In the genomic region with DNA sequence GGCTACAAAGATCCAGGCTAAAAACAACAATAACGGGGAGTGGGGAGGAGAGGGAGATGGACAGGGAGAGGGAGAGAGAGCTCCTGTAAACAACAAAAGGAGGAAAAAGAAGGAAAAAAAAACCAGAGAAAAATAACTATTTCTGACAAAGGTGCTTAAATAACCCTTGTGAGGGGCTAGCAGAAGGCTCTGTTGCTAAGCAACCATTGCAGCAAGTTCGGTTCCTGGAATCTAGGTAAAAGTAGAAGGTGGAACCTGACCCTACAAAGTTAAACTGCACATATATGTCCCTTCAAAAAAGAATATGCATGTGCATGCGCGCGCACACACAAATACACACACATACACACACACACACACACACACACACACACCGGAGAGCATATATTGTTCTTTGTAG, we compare ENCODE assay signal across 31 mouse cellular contexts. TPM values are rescaled to one million over a fixed set of nuclear protein-coding genes. Genes with fewer than 3 reads are reported as not detected.
DNase-seq lines count a peak whose midpoint lies in the region; ATAC-seq and TF ChIP-seq lines count a peak whose summit lies in the region.
"Had no signal": no experiment of that assay in that cellular context is flagged by ENCODE, and none has a peak within 500 bp of the region (broad histone marks: within the 10 kb centered on the region; RNA-seq: fewer than 3 reads in every experiment).

No protein-coding gene starts in this region.

- no peaks in the 10 kb centered on the region for H3K79me2 ChIP-seq in myocyte (ENCODE audit: control insufficient read depth, insufficient read depth)

- 77% methylated on average over 6 of the region's 6 CpGs for WGBS in limb, embryonic 13.5 days
- WGBS in limb, embryonic 10.5 days = 83% methylated on average over 6 of the region's 6 CpGs
- 74% methylated on average over 6 of the region's 6 CpGs for WGBS in midbrain, embryonic 16.5 days
- 79% methylated on average over 6 of the region's 6 CpGs for WGBS in midbrain, postnatal 0 days
- 85% methylated on average over 6 of the region's 6 CpGs for WGBS in liver, embryonic 13.5 days (ENCODE audit: insufficient replicate concordance)

- no peak overlapping the region for H3ac ChIP-seq in myocyte (ENCODE audit: control insufficient read depth, insufficient read length)

- no peak overlapping the region for H3K27ac ChIP-seq in limb, embryonic 13.5 days
- no peak overlapping the region for H3K27ac ChIP-seq in limb, embryonic 10.5 days
- peak overlapping the region; percentile 54; the same call in 1 of the 2 replicates for H3K27ac ChIP-seq in midbrain, embryonic 16.5 days (ENCODE audit: low read length)
- no peak overlapping the region for H3K27ac ChIP-seq in midbrain, postnatal 0 days (ENCODE audit: low read depth, low read length)
- peak overlapping the region; percentile 51; the same call in 1 of the 2 replicates for H3K27ac ChIP-seq in liver, embryonic 13.5 days
- H3K27ac ChIP-seq: embryonic facial prominence, embryonic 12.5 days; forebrain, embryonic 15.5 days; hindbrain, embryonic 12.5 days; hindbrain, postnatal 0 days; intestine, embryonic 15.5 days; lung, embryonic 15.5 days had no signal

- no peak for ATAC-seq in limb, embryonic 13.5 days (ENCODE audit: low FRiP score, low read depth)
- ATAC-seq in midbrain, embryonic 16.5 days = no peak
- ATAC-seq in midbrain, postnatal 0 days (ENCODE audit: low FRiP score) = no peak
- ATAC-seq in liver, embryonic 13.5 days (ENCODE audit: low read depth) = no peak
- no peak for ATAC-seq in monocyte, adult 5-6 weeks (replicated peaks; ENCODE audit: insufficient number of reproducible peaks, low FRiP score, low TSS enrichment, poor library complexity, severe bottlenecking)
- ATAC-seq: forebrain, embryonic 15.5 days; hindbrain, postnatal 0 days had no signal

- no peaks in the 10 kb centered on the region for H3K36me3 ChIP-seq in limb, embryonic 13.5 days
- no peaks in the 10 kb centered on the region for H3K36me3 ChIP-seq in limb, embryonic 10.5 days
- H3K36me3 ChIP-seq in midbrain, embryonic 16.5 days (ENCODE audit: control insufficient read depth, insufficient read depth, low read length) = no peaks in the 10 kb centered on the region
- H3K36me3 ChIP-seq in midbrain, postnatal 0 days (ENCODE audit: insufficient read depth, low read length) = no peaks in the 10 kb centered on the region
- no peaks in the 10 kb centered on the region for H3K36me3 ChIP-seq in liver, embryonic 13.5 days
- no peaks in the 10 kb centered on the region for H3K36me3 ChIP-seq in myocyte (ENCODE audit: control insufficient read depth, insufficient read depth)
- H3K36me3 ChIP-seq: forebrain, embryonic 15.5 days; hindbrain, embryonic 12.5 days; intestine, embryonic 15.5 days; lung, embryonic 15.5 days had no signal

- no peak overlapping the region for H3K9ac ChIP-seq in limb, embryonic 13.5 days
- H3K9ac ChIP-seq in midbrain, embryonic 16.5 days (ENCODE audit: low read depth, low read length) = no peak overlapping the region
- no peak overlapping the region for H3K9ac ChIP-seq in midbrain, postnatal 0 days (replicated peaks; ENCODE audit: low read length, poor library complexity, severe bottlenecking)
- 0 out of 2 replicates have a peak overlapping the region, but pooled peaks have one; percentile 43 for H3K9ac ChIP-seq in liver, embryonic 13.5 days
- H3K9ac ChIP-seq: embryonic facial prominence, embryonic 12.5 days had no signal

- no peak for TF ChIP-seq CTCF in midbrain, postnatal 0 days (IDR thresholded peaks at IDR 0.05)

- no peak overlapping the region for H3K4me3 ChIP-seq in limb, embryonic 13.5 days
- H3K4me3 ChIP-seq in limb, embryonic 10.5 days = no peak overlapping the region
- no peak overlapping the region for H3K4me3 ChIP-seq in midbrain, embryonic 16.5 days (ENCODE audit: low read depth, low read length)
- no peak overlapping the region for H3K4me3 ChIP-seq in midbrain, postnatal 0 days (ENCODE audit: low read depth, low read length)
- H3K4me3 ChIP-seq in liver, embryonic 13.5 days (replicated peaks) = no peak overlapping the region
- H3K4me3 ChIP-seq in myocyte = peak overlapping the region; percentile 49

- no peak for TF ChIP-seq POLR2A in myocyte (IDR thresholded peaks at IDR 0.05; ENCODE audit: insufficient read length, low read depth)

- H3K9me3 ChIP-seq in limb, embryonic 13.5 days = no peaks in the 10 kb centered on the region
- no peaks in the 10 kb centered on the region for H3K9me3 ChIP-seq in limb, embryonic 10.5 days (replicated peaks)
- no peaks in the 10 kb centered on the region for H3K9me3 ChIP-seq in midbrain, embryonic 16.5 days (replicated peaks; ENCODE audit: control insufficient read depth, low read length, poor library complexity, severe bottlenecking)
- no peaks in the 10 kb centered on the region for H3K9me3 ChIP-seq in midbrain, postnatal 0 days (ENCODE audit: low read length)
- H3K9me3 ChIP-seq in liver, embryonic 13.5 days (replicated peaks) = no peaks in the 10 kb centered on the region
- H3K9me3 ChIP-seq: embryonic facial prominence, embryonic 12.5 days; forebrain, embryonic 15.5 days; hindbrain, embryonic 12.5 days; intestine, embryonic 15.5 days; lung, embryonic 15.5 days had no signal

- peaks cover 4% of the 10 kb centered on the region; the same call in 1 of the 2 replicates for H3K27me3 ChIP-seq in limb, embryonic 13.5 days
- peaks cover 24% of the 10 kb centered on the region for H3K27me3 ChIP-seq in limb, embryonic 10.5 days (ENCODE audit: low read depth, poor library complexity, severe bottlenecking)
- H3K27me3 ChIP-seq in midbrain, embryonic 16.5 days (ENCODE audit: control insufficient read depth, insufficient read depth, low read depth, low read length) = peaks cover 5% of the 10 kb centered on the region; the same call in 1 of the 2 replicates
- H3K27me3 ChIP-seq in midbrain, postnatal 0 days (ENCODE audit: insufficient read depth, low read length) = no peaks in the 10 kb centered on the region
- peaks cover 10% of the 10 kb centered on the region; the same call in 1 of the 2 replicates for H3K27me3 ChIP-seq in liver, embryonic 13.5 days
- H3K27me3 ChIP-seq in myocyte (ENCODE audit: control insufficient read depth, insufficient read depth, insufficient read length) = no peaks in the 10 kb centered on the region
- H3K27me3 ChIP-seq: forebrain, embryonic 15.5 days; intestine, embryonic 15.5 days had no signal

- H3K4me2 ChIP-seq in limb, embryonic 13.5 days (replicated peaks) = peak overlapping the region; percentile 78; the same call in 1 of the 2 replicates
- peak overlapping the region; percentile 11 for H3K4me2 ChIP-seq in midbrain, embryonic 16.5 days (ENCODE audit: low read length)
- no peak overlapping the region for H3K4me2 ChIP-seq in midbrain, postnatal 0 days (ENCODE audit: low read depth, low read length, poor library complexity, severe bottlenecking)
- H3K4me2 ChIP-seq in liver, embryonic 13.5 days = peak overlapping the region; percentile 95
- H3K4me2 ChIP-seq in myocyte (ENCODE audit: low read depth) = no peak overlapping the region

- H3K4me1 ChIP-seq in limb, embryonic 13.5 days = peaks cover 17% of the 10 kb centered on the region
- peaks cover 20% of the 10 kb centered on the region for H3K4me1 ChIP-seq in limb, embryonic 10.5 days
- peaks cover 20% of the 10 kb centered on the region for H3K4me1 ChIP-seq in midbrain, embryonic 16.5 days (ENCODE audit: control insufficient read depth, insufficient read depth, low read length)
- peaks cover 18% of the 10 kb centered on the region; the same call in 1 of the 2 replicates for H3K4me1 ChIP-seq in midbrain, postnatal 0 days (ENCODE audit: insufficient read depth, low read length)
- H3K4me1 ChIP-seq in liver, embryonic 13.5 days (replicated peaks) = peaks cover 66% of the 10 kb centered on the region

- DNase-seq in limb, embryonic 10.5 days (ENCODE audit: low spot score) = no peak
- DNase-seq in midbrain, postnatal 0 days (ENCODE audit: low spot score) = no peak
- no peak for DNase-seq in liver, embryonic 13.5 days
- DNase-seq: adrenal gland, adult 2 months; adrenal gland, postnatal 36 days; B cell, adult 2 months; cerebellum, adult 8-10 months; cerebellum, postnatal 25 days; gastrocnemius, adult 2 months; gastrocnemius, postnatal 36 days; heart, adult 18-20 months; heart, postnatal 36 days; left cerebral cortex, postnatal 4 days; right cerebral cortex, postnatal 25 days; thymus, adult 18-20 months; thymus, postnatal 25 days had no signal

RNA-seq across cellular contexts. Expression of a gene that starts 5.3 kb away (rescaled TPM):
- 5.9 and 6.2 TPM in 2 replicates for polyA plus RNA-seq in limb, embryonic 13.5 days (2015; fragmentation: Nextera tagmentation; extraction: Ambion mirVana)
- polyA plus RNA-seq in limb, embryonic 10.5 days (2016; fragmentation: Nextera tagmentation; extraction: Ambion mirVana) = 1.6 and 2.6 TPM in 2 replicates
- polyA plus RNA-seq in midbrain, embryonic 16.5 days (2015; fragmentation: Nextera tagmentation; extraction: Ambion mirVana) = 18.2 and 20.9 TPM in 2 replicates
- total RNA-seq in midbrain, postnatal 0 days (2014; rRNA removed) = 2.3 and 3.2 TPM in 2 replicates
- polyA plus RNA-seq in midbrain, postnatal 0 days (2015; fragmentation: Nextera tagmentation; extraction: Ambion mirVana) = 28.3 and 29.5 TPM in 2 replicates
- polyA plus RNA-seq in liver, embryonic 13.5 days (2015; fragmentation: Nextera tagmentation; extraction: Ambion mirVana) = 0.31 and 0.34 TPM in 2 replicates
- polyA plus RNA-seq in myocyte (2012; fragmentation: generic; extraction: Trizol) = 0.12 TPM
- total RNA-seq in monocyte, adult 5-6 weeks (2017) = not detected in 3 replicates
- total RNA-seq: liver, adult 2 months had no signal
- polyA plus RNA-seq: liver, adult 2 months had no signal

RNA-seq across cellular contexts. Expression of a gene that starts 5.4 kb away (rescaled TPM):
- polyA plus RNA-seq in limb, embryonic 13.5 days (2015; fragmentation: Nextera tagmentation; extraction: Ambion mirVana) = 28.2 TPM in 2 replicates
- polyA plus RNA-seq in limb, embryonic 10.5 days (2016; fragmentation: Nextera tagmentation; extraction: Ambion mirVana) = 27.1 and 31.9 TPM in 2 replicates
- polyA plus RNA-seq in midbrain, embryonic 16.5 days (2015; fragmentation: Nextera tagmentation; extraction: Ambion mirVana) = 26.5 and 30.7 TPM in 2 replicates
- 32.2 and 33.4 TPM in 2 replicates for total RNA-seq in midbrain, postnatal 0 days (2014; rRNA removed)
- 31.3 and 31.6 TPM in 2 replicates for polyA plus RNA-seq in midbrain, postnatal 0 days (2015; fragmentation: Nextera tagmentation; extraction: Ambion mirVana)
- 19.9 and 21.5 TPM in 2 replicates for polyA plus RNA-seq in liver, embryonic 13.5 days (2015; fragmentation: Nextera tagmentation; extraction: Ambion mirVana)
- 34.7 TPM for polyA plus RNA-seq in myocyte (2012; fragmentation: generic; extraction: Trizol)
- 4.8 to 9.7 TPM (median 7.9 TPM) in 3 replicates for total RNA-seq in monocyte, adult 5-6 weeks (2017)

RNA-seq across cellular contexts. Expression of a gene that starts 17.8 kb away (rescaled TPM):
- 0.24 and 0.34 TPM in 2 replicates for polyA plus RNA-seq in limb, embryonic 13.5 days (2015; fragmentation: Nextera tagmentation; extraction: Ambion mirVana)
- polyA plus RNA-seq in limb, embryonic 10.5 days (2016; fragmentation: Nextera tagmentation; extraction: Ambion mirVana) = 0.09 and 0.14 TPM in 2 replicates
- polyA plus RNA-seq in midbrain, embryonic 16.5 days (2015; fragmentation: Nextera tagmentation; extraction: Ambion mirVana) = not detected in 2 replicates
- total RNA-seq in midbrain, postnatal 0 days (2014; rRNA removed) = 0.11 and 0.14 TPM in 2 replicates
- not detected in 2 replicates for polyA plus RNA-seq in midbrain, postnatal 0 days (2015; fragmentation: Nextera tagmentation; extraction: Ambion mirVana)
- 0.08 and 0.09 TPM in 2 replicates for polyA plus RNA-seq in liver, embryonic 13.5 days (2015; fragmentation: Nextera tagmentation; extraction: Ambion mirVana)
- polyA plus RNA-seq in myocyte (2012; fragmentation: generic; extraction: Trizol) = 11.5 TPM
- total RNA-seq in monocyte, adult 5-6 weeks (2017) = 7.5 to 10.6 TPM (median 9.6 TPM) in 3 replicates
- polyA plus RNA-seq: forebrain, embryonic 15.5 days; hindbrain, embryonic 12.5 days; hindbrain, postnatal 0 days; midbrain, embryonic 11.5 days; neural tube, embryonic 14.5 days had no signal

RNA-seq across cellular contexts. Expression of a gene that starts 43.6 kb away (rescaled TPM):
- polyA plus RNA-seq in limb, embryonic 13.5 days (2015; fragmentation: Nextera tagmentation; extraction: Ambion mirVana) = 7.9 and 10.2 TPM in 2 replicates
- 1.5 and 2.2 TPM in 2 replicates for polyA plus RNA-seq in limb, embryonic 10.5 days (2016; fragmentation: Nextera tagmentation; extraction: Ambion mirVana)
- polyA plus RNA-seq in midbrain, embryonic 16.5 days (2015; fragmentation: Nextera tagmentation; extraction: Ambion mirVana) = 0.36 and 0.45 TPM in 2 replicates
- total RNA-seq in midbrain, postnatal 0 days (2014; rRNA removed) = 0.99 and 1.5 TPM in 2 replicates
- polyA plus RNA-seq in midbrain, postnatal 0 days (2015; fragmentation: Nextera tagmentation; extraction: Ambion mirVana) = 1.8 and 2.2 TPM in 2 replicates
- not detected in 2 replicates for polyA plus RNA-seq in liver, embryonic 13.5 days (2015; fragmentation: Nextera tagmentation; extraction: Ambion mirVana)
- not detected for polyA plus RNA-seq in myocyte (2012; fragmentation: generic; extraction: Trizol)
- total RNA-seq in monocyte, adult 5-6 weeks (2017) = not detected in 3 replicates
- total RNA-seq: gastrocnemius, adult 2 months; gastrocnemius, postnatal 36 days; heart, adult 18-20 months; heart, postnatal 36 days; liver, adult 2 months; megakaryocyte progenitor cell, adult 5-6 weeks had no signal
- polyA plus RNA-seq: activated CD4-positive, CD25-positive, alpha-beta regulatory T cell, adult 4 months; liver, adult 2 months had no signal

RNA-seq across cellular contexts. Expression of a gene that starts 46.7 kb away (rescaled TPM):
- 125 and 131 TPM in 2 replicates for polyA plus RNA-seq in limb, embryonic 13.5 days (2015; fragmentation: Nextera tagmentation; extraction: Ambion mirVana)
- 163 and 182 TPM in 2 replicates for polyA plus RNA-seq in limb, embryonic 10.5 days (2016; fragmentation: Nextera tagmentation; extraction: Ambion mirVana)
- polyA plus RNA-seq in midbrain, embryonic 16.5 days (2015; fragmentation: Nextera tagmentation; extraction: Ambion mirVana) = 66.1 and 66.9 TPM in 2 replicates
- total RNA-seq in midbrain, postnatal 0 days (2014; rRNA removed) = 44.6 and 51.8 TPM in 2 replicates
- polyA plus RNA-seq in midbrain, postnatal 0 days (2015; fragmentation: Nextera tagmentation; extraction: Ambion mirVana) = 41.9 and 43.3 TPM in 2 replicates
- polyA plus RNA-seq in liver, embryonic 13.5 days (2015; fragmentation: Nextera tagmentation; extraction: Ambion mirVana) = 48.3 and 51.6 TPM in 2 replicates
- 32.7 TPM for polyA plus RNA-seq in myocyte (2012; fragmentation: generic; extraction: Trizol)
- total RNA-seq in monocyte, adult 5-6 weeks (2017) = 18.0 to 42.4 TPM (median 29.6 TPM) in 3 replicates

Comparison
In these comparisons a context has a peak if more than half of its experiments do, and no peak if none do; other contexts are left out.
1. H3K27ac ChIP-seq: peak in midbrain, embryonic 16.5 days (single experiment) and liver, embryonic 13.5 days (single experiment); none in limb, embryonic 13.5 days (single experiment), limb, embryonic 10.5 days (single experiment) and midbrain, postnatal 0 days (single experiment).
2. H3K4me2 ChIP-seq: peak in limb, embryonic 13.5 days (single experiment), midbrain, embryonic 16.5 days (single experiment) and liver, embryonic 13.5 days (single experiment); none in midbrain, postnatal 0 days (single experiment) and myocyte (single experiment).